Mouse (Mus musculus) ES-Bruce4 (cell line): Measurements from ENCODE around the gene Gm45208.

Source experiments
- CTCF ChIP-seq: IDR thresholded peaks from one replicate; pipeline ENCODE4 v1.8.1; 2011; ENCODE audit warnings: low read depth, low read length
- EP300 ChIP-seq: IDR thresholded peaks from 2 replicates; pipeline ENCODE4 v1.6.1; 2011; ENCODE audit warnings: low read depth, low read length; ENCODE audit not compliant: insufficient read depth
- POLR2A ChIP-seq: IDR thresholded peaks from one replicate; pipeline ENCODE4 v1.8.1; 2011; ENCODE audit warnings: low read length; ENCODE audit not compliant: insufficient read depth

- no peak for TF ChIP-seq EP300
- TF ChIP-seq POLR2A = no peak
- no peak for TF ChIP-seq CTCF
These were observed 43.2 kb downstream of the Gm45208 start for GRCm38 (mm10) chrX:7765281-7765670.
